Mouse (Mus musculus) myocyte (in vitro differentiated cells): ENCODE measurements at regions not wholly inside any gene's neighbourhood (a gene's known extent, or its start where the extent isn't known, plus 50 kb on each side); places are given as distances from the start of the nearest gene placed in this dataset.

Source experiments
- H3K27me3 ChIP-seq: one replicate; pipeline ENCODE4 v1.6.1; 2011; ENCODE audit not compliant: control insufficient read depth, insufficient read depth, insufficient read length
- H3K36me3 ChIP-seq: one replicate; pipeline ENCODE4 v1.6.1; 2011; ENCODE audit not compliant: control insufficient read depth, insufficient read depth
- H3K4me2 ChIP-seq: one replicate; pipeline ENCODE4 v1.6.1; 2011; ENCODE audit warnings: low read depth, control low read depth
- H3K4me3 ChIP-seq: one replicate; pipeline ENCODE4 v1.5.1; 2011; ENCODE audit warnings: mild to moderate bottlenecking, control low read depth, moderate library complexity
- H3K79me2 ChIP-seq: one replicate; pipeline ENCODE4 v1.6.1; 2011; ENCODE audit not compliant: control insufficient read depth, insufficient read depth
- H3ac ChIP-seq: one replicate; pipeline ENCODE4 v1.6.1; 2011; ENCODE audit not compliant: control insufficient read depth, insufficient read length
- CEBPB ChIP-seq: IDR thresholded peaks from 2 replicates; pipeline ENCODE4 v1.6.1; 2011; ENCODE audit warnings: mild to moderate bottlenecking, moderate library complexity; ENCODE audit not compliant: poor library complexity, insufficient read depth, severe bottlenecking
- E2F4 ChIP-seq: IDR thresholded peaks from one replicate; pipeline ENCODE4 v1.6.1; 2011; ENCODE audit warnings: mild to moderate bottlenecking, control low read depth, moderate library complexity; ENCODE audit not compliant: insufficient read depth
- MYOD1 ChIP-seq, 3 experiments: IDR thresholded peaks; one replicate each; pipeline ENCODE4 v1.6.1; 2011; ENCODE audit warnings: control low read depth in 2 of 3, low read depth in 2 of 3, mild to moderate bottlenecking in 2 of 3, moderate library complexity in 1 of 3; ENCODE audit not compliant: insufficient read length in 2 of 3, control insufficient read depth in 1 of 3
- POLR2AphosphoS2 ChIP-seq: IDR thresholded peaks from one replicate; pipeline ENCODE4 v1.6.1; 2011; ENCODE audit warnings: low read depth, control low read depth; ENCODE audit not compliant: insufficient read length

GRCm38 (mm10) chr8:92618281-92618680 lies 55.8 kb upstream of the Irx6 start:
- no peak for TF ChIP-seq CEBPB
- no peak for TF ChIP-seq E2F4
- TF ChIP-seq POLR2AphosphoS2, result no peak
- TF ChIP-seq MYOD1 (IDR thresholded peaks at IDR 0.05; ENCODE audit: control insufficient read depth in 1 of 3, insufficient read length in 2 of 3, low read depth in 2 of 3), result no peak
- Histone ChIP-seq H3K4me3 (no peak overlapping the region), H3ac (no peak overlapping the region), H3K4me2 (no peak overlapping the region), H3K79me2 (no peaks in the 10 kb centered on the region), H3K27me3 (no peaks in the 10 kb centered on the region), H3K36me3 (no peaks in the 10 kb centered on the region)
